Mouse (Mus musculus) C2C12 (cell line): ENCODE measurements around the gene Snx30. TPM values are rescaled to one million over a fixed set of nuclear protein-coding genes. Genes with fewer than 3 reads are reported as not detected.

Source experiments
- H3K27me3 ChIP-seq: one replicate; pipeline ENCODE4 v1.6.1; 2011; ENCODE audit not compliant: control insufficient read depth, insufficient read depth, insufficient read length
- H3K36me3 ChIP-seq: one replicate; pipeline ENCODE4 v1.6.1; 2011; ENCODE audit not compliant: control insufficient read depth, insufficient read depth
- H3K4me3 ChIP-seq: one replicate; pipeline ENCODE4 v1.5.1; 2011; ENCODE audit warnings: mild to moderate bottlenecking, control low read depth; ENCODE audit not compliant: poor library complexity, insufficient read depth, severe bottlenecking
- H3K79me2 ChIP-seq: one replicate; pipeline ENCODE4 v1.6.1; 2011; ENCODE audit not compliant: control insufficient read depth, insufficient read depth
- H3K79me3 ChIP-seq: one replicate; pipeline ENCODE4 v1.6.1; 2011; ENCODE audit warnings: low read depth, control low read depth
- H3ac ChIP-seq: one replicate; pipeline ENCODE3; 2011; ENCODE audit warnings: low read depth; ENCODE audit not compliant: control insufficient read depth, insufficient read length
- CEBPB ChIP-seq: IDR thresholded peaks from one replicate; pipeline ENCODE4 v1.6.1; 2011; ENCODE audit warnings: low read depth, mild to moderate bottlenecking, control low read depth, moderate library complexity
- CTCF ChIP-seq: IDR thresholded peaks from one replicate; pipeline ENCODE4 v1.5.1; 2011; ENCODE audit not compliant: control insufficient read depth, insufficient read depth, insufficient read length
- FOSL1 ChIP-seq: IDR thresholded peaks from one replicate; pipeline ENCODE4 v1.8.0; 2011; ENCODE audit warnings: mild to moderate bottlenecking, low read length; ENCODE audit not compliant: poor library complexity, insufficient read depth, severe bottlenecking
- MAX ChIP-seq: IDR thresholded peaks from one replicate; pipeline ENCODE4 v1.6.1; 2011; ENCODE audit warnings: mild to moderate bottlenecking, control low read depth
- MYOD1 ChIP-seq: IDR thresholded peaks from one replicate; pipeline ENCODE4 v1.6.1; 2011; ENCODE audit warnings: low read depth; ENCODE audit not compliant: control insufficient read depth, insufficient read length
- MYOG ChIP-seq: IDR thresholded peaks from one replicate; pipeline ENCODE4 v1.6.1; 2011; ENCODE audit not compliant: control insufficient read depth, insufficient read length; ENCODE audit errors: extremely low read depth
- USF1 ChIP-seq: IDR thresholded peaks from one replicate; pipeline ENCODE4 v1.6.1; 2011; ENCODE audit warnings: low read depth, mild to moderate bottlenecking, control low read depth, moderate library complexity
- polyA plus RNA-seq: library from polyadenylated mRNA; unstranded; fragments of >200 nt; fragmentation: generic; extraction: Trizol; gene quantifications from one replicate; pipeline ENCODE4 v1.2.1, GENCODE M21; 2012; ENCODE audit warnings: missing spikeins

Snx30 gene
- polyA plus RNA-seq, 1 experiment = 3.5 TPM

DNA sequence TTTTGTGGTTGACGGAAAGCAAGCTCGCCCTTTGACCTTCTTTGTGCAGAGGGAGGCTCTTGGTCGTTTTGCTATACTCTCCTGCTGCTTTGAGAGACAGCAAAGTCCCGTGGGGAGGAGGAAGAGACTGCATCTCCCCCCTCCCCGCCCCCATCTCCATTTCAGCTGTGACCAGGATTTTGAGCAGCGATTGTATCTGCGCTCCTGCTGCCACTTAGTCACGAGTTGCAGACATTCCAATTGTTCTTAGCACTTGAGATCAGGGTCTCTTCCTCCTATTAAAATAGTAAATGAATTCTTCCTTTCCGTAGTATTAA is 1.2 kb downstream of the Snx30 start:
- peaks cover 12% of the 10 kb centered on the region for H3K79me2 ChIP-seq
- TF ChIP-seq MYOD1 (no peak), MAX (no peak), CTCF (no peak), CEBPB (no peak), FOSL1 (no peak), USF1 (no peak), MYOG (no peak)
- peak overlapping the region; percentile 19 for H3ac ChIP-seq
- peaks cover 4% of the 10 kb centered on the region for H3K79me3 ChIP-seq
- H3K36me3 ChIP-seq = no peaks in the 10 kb centered on the region
- H3K27me3 ChIP-seq = no peaks in the 10 kb centered on the region
- peak overlapping the region; percentile 68 for H3K4me3 ChIP-seq

- Histone ChIP-seq H3ac (no peak overlapping the region), H3K27me3 (no peaks in the 10 kb centered on the region), H3K79me2 (peaks cover 12% of the 10 kb centered on the region), H3K79me3 (peaks cover 4% of the 10 kb centered on the region), H3K4me3 (no peak overlapping the region), H3K36me3 (no peaks in the 10 kb centered on the region)
- TF ChIP-seq MYOG (no peak), CTCF (no peak), CEBPB (no peak), FOSL1 (no peak), MAX (no peak), MYOD1 (no peak), USF1 (no peak)
Measured at GRCm38 (mm10) chr4:59807521-59807920, 1.9 kb downstream of the Snx30 start.

DNA sequence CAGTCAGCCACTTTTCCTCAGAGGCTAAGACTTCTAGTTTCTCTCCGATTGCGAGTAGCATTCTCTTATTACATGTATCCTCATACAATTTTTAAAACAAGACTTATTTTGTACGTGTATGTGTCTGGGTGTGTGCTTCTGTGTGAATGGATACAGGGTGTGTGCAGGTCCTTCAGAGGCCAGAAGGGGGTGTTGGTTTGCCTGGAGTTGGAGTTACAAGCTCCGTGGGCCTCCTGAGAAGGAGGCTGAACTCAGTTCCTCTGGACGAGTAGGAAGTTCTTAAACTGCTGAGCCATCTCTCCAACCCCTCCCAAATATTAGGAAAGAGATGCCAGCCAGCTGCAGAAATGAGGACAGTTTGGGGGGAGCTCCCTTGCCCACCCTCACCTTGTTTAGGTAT is 2.8 kb downstream of the Snx30 start:
- H3ac ChIP-seq = no peak overlapping the region
- no peak for TF ChIP-seq MYOG
- TF ChIP-seq CEBPB = no peak
- no peak for TF ChIP-seq MAX
- TF ChIP-seq USF1 = no peak
- no peak for TF ChIP-seq FOSL1
- peaks cover 4% of the 10 kb centered on the region for H3K79me3 ChIP-seq
- H3K36me3 ChIP-seq = no peaks in the 10 kb centered on the region
- peaks cover 12% of the 10 kb centered on the region for H3K79me2 ChIP-seq
- H3K27me3 ChIP-seq = no peaks in the 10 kb centered on the region
- H3K4me3 ChIP-seq = no peak overlapping the region

DNA sequence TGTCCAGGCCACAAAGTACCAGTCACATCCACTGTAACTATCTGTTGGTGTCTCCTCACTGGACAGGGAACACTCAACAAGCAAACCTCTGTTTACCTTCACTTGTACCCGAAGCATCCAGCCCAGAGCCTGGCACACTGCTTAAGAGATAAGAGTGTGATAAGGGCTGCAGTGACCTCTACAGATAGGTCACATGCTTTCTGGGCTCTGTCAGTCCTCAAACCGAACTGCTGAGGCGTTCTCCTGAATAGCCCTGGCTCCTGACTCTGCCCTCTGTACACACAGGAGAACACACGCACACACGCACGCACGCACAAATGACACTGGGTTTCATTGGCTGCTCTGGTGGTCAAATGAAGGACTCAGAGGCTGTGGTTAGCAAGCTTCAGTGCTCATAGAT is 8.5 kb downstream of the Snx30 start:
- Histone ChIP-seq H3ac (no peak overlapping the region), H3K79me2 (no peaks in the 10 kb centered on the region), H3K4me3 (no peak overlapping the region), H3K36me3 (no peaks in the 10 kb centered on the region), H3K79me3 (no peaks in the 10 kb centered on the region), H3K27me3 (no peaks in the 10 kb centered on the region)
- TF ChIP-seq CEBPB (no peak), MYOD1 (no peak), MYOG (no peak), FOSL1 (no peak), CTCF (no peak), USF1 (no peak), MAX (no peak)

- Histone ChIP-seq H3K79me3 (no peaks in the 10 kb centered on the region), H3ac (no peak overlapping the region), H3K79me2 (no peaks in the 10 kb centered on the region), H3K4me3 (no peak overlapping the region), H3K27me3 (no peaks in the 10 kb centered on the region), H3K36me3 (no peaks in the 10 kb centered on the region)
- no peak for TF ChIP-seq MYOG
Measured at GRCm38 (mm10) chr4:59815121-59815810, 9.6 kb downstream of the Snx30 start.

DNA sequence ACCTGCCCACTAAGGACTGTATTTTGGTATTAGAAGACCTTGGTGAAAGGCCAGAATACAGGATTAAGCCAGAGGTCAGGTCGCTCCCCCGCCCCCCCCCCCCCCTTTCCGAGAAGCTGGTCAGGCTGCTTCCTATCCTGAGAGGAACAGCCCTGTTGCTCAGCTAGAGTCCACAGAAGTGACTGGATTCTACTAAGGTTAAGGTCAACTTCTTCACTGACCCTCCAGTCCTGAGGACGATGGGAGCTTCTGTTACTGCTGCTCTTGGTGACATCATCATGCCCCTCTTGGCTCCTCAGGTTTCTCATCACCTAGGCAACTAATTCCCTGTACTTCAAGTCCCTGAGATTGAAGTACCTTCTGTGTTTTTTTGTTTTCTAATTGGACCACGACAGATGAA is 10.4 kb downstream of the Snx30 start:
- Histone ChIP-seq H3ac (no peak overlapping the region), H3K79me3 (no peaks in the 10 kb centered on the region), H3K36me3 (no peaks in the 10 kb centered on the region), H3K27me3 (no peaks in the 10 kb centered on the region), H3K4me3 (no peak overlapping the region), H3K79me2 (no peaks in the 10 kb centered on the region)
- TF ChIP-seq CEBPB = no peak
- no peak for TF ChIP-seq FOSL1
